Mouse (Mus musculus): ENCODE measurements around the gene Nudt15.
A peak's percentile ranks its signal among the peaks of the same experiment; 100 is the strongest.

Gene Nudt15

DNA sequence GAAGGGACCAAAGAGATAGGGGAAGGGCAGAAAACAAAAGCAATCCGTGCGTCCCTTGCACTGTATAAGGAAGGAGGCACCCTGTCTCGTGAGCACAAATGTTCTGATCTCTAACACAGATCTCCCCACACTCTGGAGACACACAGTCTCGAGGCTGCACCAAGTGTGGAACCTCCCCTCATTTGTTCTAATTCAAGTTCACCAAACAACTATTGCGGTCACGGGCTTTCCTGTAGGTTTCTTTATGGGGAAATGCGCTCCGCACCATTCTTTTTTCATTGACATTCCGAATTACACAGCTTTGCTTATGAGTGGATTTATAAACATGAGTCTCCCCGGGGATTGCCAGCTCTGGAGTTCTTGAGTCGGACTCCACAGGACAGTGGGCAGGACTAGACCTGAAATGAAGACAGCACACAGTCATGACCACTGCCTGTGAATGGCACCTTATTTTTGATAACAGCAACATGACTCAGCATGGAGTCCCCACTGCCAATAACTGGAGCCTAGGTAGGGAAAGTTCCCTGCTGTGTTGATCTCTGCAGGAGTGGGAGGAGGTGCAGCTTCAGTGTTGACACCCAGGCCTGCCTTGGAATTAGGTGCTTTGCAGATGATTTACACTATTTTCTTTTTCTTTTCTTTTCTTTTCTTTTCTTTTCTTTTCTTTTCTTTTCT, 40.2 kb downstream of the Nudt15 start:
- peak; percentile 25 for DNase-seq

DNA sequence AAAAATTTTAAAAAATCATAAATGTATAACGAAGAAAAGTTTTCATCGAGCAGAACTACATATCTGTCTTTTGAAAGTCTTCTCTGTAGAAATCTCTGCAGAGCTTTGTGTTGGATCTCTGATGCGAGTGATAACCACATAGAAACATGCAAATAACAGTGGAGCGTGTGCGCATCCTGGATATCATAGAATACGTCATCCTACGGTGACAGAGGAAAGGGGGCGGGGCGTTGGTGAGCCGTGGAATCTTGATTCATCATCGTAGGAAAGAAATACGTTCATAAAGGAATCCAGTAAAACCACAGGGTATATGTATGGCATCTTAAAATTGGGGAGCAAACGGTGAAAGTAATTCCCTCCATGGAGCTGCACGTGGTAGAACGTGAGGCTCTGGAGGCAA, 40.8 kb downstream of the Nudt15 start:
- DNase-seq = no peak

DNA sequence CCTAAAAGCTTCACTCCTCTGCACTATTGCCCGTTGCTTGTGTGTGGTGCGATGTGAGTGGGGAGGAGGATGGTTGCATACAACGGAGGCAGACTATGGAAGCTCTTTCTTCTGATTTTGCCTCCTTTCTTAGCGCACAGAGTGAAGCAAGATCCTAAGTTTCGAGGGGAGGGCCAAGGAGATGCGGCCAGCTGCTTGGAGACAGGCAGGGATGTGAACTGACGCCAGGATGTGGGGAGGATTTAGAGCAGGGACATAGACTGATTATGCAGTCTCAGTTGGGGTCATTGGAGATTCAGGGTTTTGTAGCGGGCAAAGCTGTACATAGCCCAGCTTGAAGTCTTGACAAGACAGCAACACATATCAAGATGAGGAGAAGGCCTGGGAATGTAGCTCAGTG, 41.8 kb downstream of the Nudt15 start:
- DNase-seq = peak; percentile 35

- no peak for DNase-seq
These were observed 44.7 kb downstream of the Nudt15 start for GRCm38 (mm10) chr14:73503237-73503933.

DNA sequence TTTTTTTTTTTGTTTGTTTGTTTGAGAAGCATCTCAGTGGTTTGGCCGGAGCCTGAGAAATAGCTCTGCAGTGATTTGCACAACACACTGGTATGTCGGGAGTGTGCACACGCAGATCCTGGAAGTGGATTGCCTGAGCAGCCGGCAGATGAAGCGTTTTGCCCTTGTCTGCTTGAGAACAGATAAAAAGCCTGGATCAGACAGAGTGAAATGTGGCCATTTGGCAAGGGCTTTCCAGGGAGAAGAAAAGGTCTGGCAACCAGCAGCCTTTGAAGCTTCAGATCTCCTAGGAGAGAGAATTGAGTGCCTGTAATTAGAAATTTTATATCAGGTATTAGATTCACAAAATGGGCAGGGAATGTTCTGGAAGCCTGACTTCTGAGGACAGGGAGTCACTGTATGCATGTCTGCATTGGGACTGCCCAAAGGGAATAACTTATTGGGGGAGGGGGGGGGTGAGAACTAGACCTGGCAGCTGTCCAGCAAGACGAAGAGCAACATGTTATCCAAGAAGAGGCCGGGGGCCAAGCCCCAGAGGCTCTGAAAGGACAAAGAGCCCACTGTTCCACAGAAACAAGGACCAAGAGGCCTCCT, 45.4 kb downstream of the Nudt15 start:
- peak; percentile 34 for DNase-seq

- DNase-seq = no peak
These were observed 46.3 kb downstream of the Nudt15 start for GRCm38 (mm10) chr14:73501721-73502120.

DNA sequence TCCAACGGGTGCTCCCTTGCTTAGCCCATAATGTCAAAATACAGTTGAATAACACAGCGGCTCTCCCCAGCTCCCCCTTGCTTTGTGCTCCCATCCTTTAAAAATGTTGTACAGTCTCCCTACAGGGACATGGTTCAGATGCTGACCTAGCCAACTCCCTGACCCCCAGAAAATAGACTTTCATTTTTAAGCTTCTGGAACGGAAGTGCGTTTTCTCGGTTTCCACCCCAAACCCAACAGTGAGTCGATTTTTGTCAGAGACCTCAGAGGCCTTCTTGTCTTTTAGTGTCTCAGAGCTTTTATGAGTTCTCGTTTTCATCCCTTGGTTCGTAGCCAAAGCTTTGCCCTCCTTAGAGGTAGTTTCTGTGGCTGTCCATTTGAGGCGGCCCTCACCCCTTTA, 46.8 kb downstream of the Nudt15 start:
- DNase-seq = no peak

DNA sequence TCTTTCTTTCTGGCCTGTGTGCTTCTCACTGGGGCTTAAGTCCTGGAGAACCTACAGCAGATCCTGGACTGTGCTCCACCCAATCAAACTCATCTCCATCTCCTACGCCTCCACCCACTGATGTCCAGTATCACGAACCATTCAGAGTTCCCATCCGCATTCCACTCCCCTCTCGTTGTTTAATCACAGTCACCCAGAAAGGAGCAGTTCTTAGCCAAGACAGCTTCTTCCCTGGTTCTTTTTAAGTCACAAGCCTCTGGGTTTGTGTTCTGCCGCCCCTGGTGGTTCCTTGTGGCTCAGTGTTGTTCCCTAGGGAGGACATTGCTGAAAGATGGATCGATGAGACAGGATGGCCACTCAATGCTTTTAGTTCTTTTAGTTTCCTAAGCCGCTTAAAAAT, 52.3 kb downstream of the Nudt15 start:
- peak; percentile 28 for DNase-seq

DNA sequence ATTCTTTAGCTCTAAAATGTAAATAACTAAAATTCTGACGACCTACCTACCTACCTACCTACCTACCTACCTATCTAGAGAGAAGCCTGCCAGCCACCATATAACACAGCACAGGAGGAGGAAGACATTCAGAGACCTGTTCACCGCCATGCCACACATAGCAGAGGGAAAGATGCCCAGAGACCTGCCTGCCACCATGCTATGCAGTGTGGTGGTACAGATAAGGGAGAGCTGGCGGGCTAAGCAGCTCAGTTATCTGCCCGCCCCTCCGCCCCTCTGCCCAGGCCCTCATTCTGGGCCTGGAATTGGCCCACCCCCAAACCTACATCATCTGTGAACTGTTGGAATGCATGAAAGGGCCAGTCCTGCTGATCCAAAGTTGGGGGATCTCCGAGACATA, 53.9 kb downstream of the Nudt15 start:
- no peak for DNase-seq

DNA sequence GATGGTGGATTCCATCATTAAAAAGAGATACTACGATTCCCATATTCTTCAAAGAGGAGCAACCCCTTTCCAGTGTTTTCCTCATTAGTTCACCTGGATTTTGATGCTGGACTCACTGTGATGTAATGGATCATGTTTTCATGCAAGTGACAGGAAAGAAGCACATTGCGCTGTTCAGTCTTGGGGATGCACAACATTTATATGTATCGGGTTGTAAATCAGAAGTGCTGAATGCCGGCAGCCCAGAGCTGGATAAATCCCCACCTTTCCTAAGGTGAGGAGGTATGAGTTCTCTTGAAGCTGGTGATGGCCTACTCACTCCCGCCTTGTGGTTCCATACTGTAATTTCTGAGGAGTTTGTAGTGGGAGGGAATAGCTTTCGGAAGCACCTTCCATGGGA, 54.7 kb downstream of the Nudt15 start:
- no peak for DNase-seq

DNA sequence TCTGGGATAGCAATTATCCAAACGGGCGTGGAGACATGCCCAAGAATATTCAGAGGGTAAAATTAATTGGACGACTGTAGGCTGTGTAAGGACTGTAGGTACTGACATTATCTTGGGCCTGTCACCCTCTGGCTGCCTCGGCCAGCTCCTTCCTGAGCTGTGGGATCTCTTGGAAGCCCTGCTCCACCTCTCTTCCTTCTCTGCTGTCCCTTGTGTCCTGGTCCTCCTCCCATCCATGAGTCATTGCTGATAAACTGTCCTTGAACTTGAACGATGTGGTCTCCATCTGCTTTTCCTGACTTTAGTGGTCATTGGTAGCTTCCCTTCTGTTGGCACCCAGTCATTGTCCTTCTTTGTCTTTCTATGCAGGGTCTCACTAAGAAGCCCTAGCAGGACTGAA, 61.4 kb downstream of the Nudt15 start:
- no peak for DNase-seq

GRCm38 (mm10) chr14:73484366-73485110, 63.5 kb downstream of the Nudt15 start:
- no peak for DNase-seq

DNA sequence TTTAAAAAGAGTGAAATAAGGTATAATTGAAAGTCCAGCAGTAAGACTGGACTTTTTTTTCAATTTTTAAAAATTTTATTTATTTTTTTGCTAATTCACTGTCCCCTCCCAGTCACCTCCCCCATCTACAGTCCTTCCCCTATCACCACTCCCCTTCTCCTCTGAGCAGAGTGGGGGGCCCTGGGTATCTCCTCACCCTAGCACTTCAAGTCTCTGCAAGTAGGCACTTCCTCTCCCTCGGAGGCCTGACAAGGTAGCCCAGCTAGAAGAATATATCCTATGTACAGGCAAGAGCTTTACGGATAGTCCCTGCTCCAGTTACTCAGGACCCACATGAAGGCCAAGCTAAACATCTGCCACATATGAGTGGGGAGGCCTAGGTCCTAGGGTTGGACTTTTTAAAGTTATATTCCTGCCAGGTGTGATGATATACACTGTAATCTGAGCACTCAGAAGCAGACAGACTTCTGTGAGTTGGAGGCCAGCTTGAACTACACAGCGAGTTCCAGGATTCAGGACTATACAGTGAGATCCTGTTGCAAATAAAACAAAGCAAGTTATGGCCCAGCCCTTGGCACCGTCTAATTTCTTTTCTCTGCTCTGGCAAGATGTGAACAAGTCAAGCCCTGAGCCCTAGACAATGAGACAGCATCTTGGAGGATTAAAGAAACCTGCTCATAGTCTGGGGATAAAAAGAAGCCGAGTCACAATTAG, 64.4 kb downstream of the Nudt15 start:
- no peak for DNase-seq

DNA sequence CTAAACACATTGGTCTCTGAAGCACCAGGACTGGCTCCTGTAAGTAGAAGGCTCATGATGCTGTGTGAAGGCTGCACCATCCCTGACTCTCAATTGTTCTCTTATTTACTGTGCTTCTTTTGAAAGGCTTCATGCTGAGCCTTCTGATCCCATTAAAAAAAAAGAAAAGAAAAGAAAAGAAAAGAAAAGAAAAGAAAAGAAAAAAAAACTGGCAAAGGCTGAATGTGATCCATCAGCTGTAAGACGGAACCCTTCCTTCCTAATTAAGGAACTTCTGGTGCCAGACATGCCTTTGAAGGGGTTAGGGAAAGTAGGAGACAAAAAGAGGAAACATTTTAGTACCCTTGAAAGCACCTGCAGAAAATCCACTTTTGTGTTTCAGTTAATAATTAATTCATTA, 68.3 kb downstream of the Nudt15 start:
- DNase-seq = no peak

DNA sequence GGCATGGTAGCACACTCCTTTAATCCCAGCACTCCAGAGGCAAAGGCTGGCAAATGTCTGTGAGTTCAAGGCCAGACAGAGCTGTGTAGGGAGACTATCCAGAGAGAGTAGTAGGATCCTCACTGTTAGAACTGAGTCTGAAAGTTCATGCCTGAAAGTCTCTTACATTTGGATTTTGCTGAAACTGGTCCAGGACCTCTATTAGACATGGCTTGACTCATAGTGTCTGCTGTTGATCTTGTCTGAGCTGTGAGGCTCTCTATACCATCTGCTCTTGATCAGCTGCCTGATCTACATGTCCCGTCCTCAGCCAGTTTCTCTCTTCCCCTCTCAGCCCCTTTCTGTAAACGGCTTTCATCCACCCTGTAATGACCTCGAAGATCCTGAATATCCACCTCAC, 69.7 kb downstream of the Nudt15 start:
- DNase-seq = no peak

- no peak for DNase-seq
These were observed 71.0 kb downstream of the Nudt15 start for GRCm38 (mm10) chr14:73477077-73477476.

GRCm38 (mm10) chr14:73476361-73476934, 71.6 kb downstream of the Nudt15 start:
- no peak for DNase-seq

DNA sequence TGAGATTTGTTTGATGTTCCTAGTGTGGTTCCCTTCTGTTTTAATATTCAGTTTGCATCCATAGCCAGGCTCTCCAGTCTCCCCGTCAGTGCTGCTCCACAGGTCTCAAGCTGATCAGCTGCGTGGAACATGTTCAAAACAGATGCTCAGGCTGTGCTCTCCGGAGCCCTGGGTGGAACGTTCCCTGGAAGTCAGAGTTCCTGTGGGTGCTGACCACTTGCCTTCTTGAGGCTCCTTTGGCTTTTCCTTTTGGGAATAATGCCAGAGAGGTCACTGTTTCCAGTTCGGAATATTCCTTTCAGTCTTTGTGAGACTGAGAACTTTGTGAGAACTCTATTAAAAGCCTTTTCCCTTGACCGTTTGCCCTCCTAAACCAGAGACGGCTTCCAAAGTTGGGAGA, 72.5 kb downstream of the Nudt15 start:
- peak; percentile 53 for DNase-seq

DNA sequence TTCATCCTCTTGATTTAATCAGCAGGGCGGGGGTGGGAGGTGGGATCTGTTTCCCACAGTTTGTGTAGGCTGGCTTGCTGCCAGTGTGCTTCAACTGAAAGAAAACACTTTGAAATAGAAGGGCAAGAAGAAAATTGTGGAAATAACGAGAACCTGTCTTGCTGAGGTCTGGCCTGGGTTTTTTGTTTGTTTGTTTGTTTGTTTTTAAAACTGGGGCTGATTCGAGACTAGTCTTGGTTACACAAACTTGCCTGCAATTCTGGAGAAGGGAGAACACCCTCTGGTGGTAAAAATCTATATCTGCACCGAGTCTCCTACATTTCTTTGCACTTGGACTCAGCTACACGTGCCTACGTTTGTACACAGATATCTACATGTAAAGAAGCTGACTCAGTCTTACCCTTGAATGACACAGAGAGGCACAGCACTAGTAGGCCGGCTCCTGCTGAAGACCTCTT, 73.4 kb downstream of the Nudt15 start:
- peak; percentile 51 for DNase-seq

- DNase-seq = peak; percentile 72
These were observed 74.2 kb downstream of the Nudt15 start for GRCm38 (mm10) chr14:73473670-73474460.

GRCm38 (mm10) chr14:73472205-73472604, 75.8 kb downstream of the Nudt15 start:
- no peak for DNase-seq

- no peak for DNase-seq
These were observed 77.4 kb downstream of the Nudt15 start for GRCm38 (mm10) chr14:73470593-73470992.

All from kidney, postnatal 10 days (tissue).